Mouse (Mus musculus) cerebellum, adult 2 months (tissue): Measurements from ENCODE around the gene Szt2.

Experiments used
- CTCF ChIP-seq: fragments of 200-500 bp; IDR thresholded peaks from 2 replicates; pipeline ENCODE4 v1.5.1; 2011; ENCODE audit warnings: low read depth, mild to moderate bottlenecking, control low read depth, low read length, moderate library complexity, borderline replicate concordance; ENCODE audit not compliant: insufficient read depth
- POLR2A ChIP-seq: fragments of 200-500 bp; IDR thresholded peaks from 2 replicates; pipeline ENCODE4 v1.6.1; 2011; ENCODE audit warnings: low read length, control low read depth, borderline replicate concordance; ENCODE audit not compliant: insufficient read depth

DNA sequence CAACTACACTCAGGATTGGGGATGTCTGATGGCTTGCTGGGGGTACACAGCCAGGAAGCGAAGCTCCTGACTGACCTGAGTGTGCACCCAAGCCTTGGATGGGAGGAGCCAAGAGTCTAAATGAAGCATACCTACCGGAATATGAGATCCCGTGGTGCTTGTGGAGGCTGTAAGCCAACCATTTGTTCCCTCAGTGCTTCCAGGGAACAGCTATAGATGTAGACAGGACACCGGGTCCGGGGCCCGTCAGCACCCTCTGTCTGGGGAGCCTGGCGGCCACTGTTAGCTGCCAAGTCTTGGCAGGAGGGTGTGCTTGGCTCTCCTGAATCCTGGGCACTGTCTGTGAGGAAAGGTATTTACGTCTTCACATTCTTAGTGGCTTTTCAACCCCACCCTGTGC lies 21.8 kb downstream of the Szt2 start:
- TF ChIP-seq CTCF, result no peak
- TF ChIP-seq POLR2A, result no peak
